7 mouse cellular contexts compared by ENCODE assay signal in genomic region chr19:42151990-42152389, GRCm38 (mm10). TPM values are rescaled to one million over a fixed set of nuclear protein-coding genes. Genes with fewer than 3 reads are reported as not detected.
DNase-seq lines count a peak whose midpoint lies in the region; ATAC-seq lines count a peak whose summit lies in the region.

No protein-coding gene starts in this region.

- no peak overlapping the region for H3K4me3 ChIP-seq in intestine, embryonic 14.5 days (ENCODE audit: low read depth, low read length)

- intact Hi-C loops in left cerebral cortex, postnatal 10 days (cut with DNase I), result no loop called here

- no peaks in the 10 kb centered on the region for H3K27me3 ChIP-seq in intestine, embryonic 14.5 days (replicated peaks; ENCODE audit: control insufficient read depth, insufficient read depth, low read length)

- no peak overlapping the region for H3K4me2 ChIP-seq in intestine, embryonic 14.5 days (ENCODE audit: low read length)

- peaks cover 30% of the 10 kb centered on the region for H3K4me1 ChIP-seq in intestine, embryonic 14.5 days (replicated peaks; ENCODE audit: control insufficient read depth, insufficient read depth, low read length)

- DNase-seq in adipocyte (ENCODE audit: low spot score), result peak; percentile 97
- peak; percentile 94 for DNase-seq in cerebellum, postnatal 14 days
- peak; percentile 81 to 84 for DNase-seq in frontal cortex, postnatal 25 days (ENCODE audit: low spot score in 2 of 2)
- peak; percentile 94 for DNase-seq in intestine, embryonic 14.5 days (ENCODE audit: low spot score)
- DNase-seq in left cerebral cortex, postnatal 10 days (ENCODE audit: extremely low spot score in 1 of 2, low spot score in 2 of 2), result peak; percentile 80 to 83
- DNase-seq in mesoderm, embryonic 11.5 days (ENCODE audit: low read depth, low spot score), result peak; percentile 89
- peak; percentile 49 to 81 for DNase-seq in spleen, adult 18-20 months

- peaks cover 10% of the 10 kb centered on the region for H3K36me3 ChIP-seq in intestine, embryonic 14.5 days (ENCODE audit: control insufficient read depth, insufficient read depth, low read length)

- ATAC-seq in intestine, embryonic 14.5 days (replicated peaks; ENCODE audit: low FRiP score, low TSS enrichment, low read depth), result no peak; the same call in 1 of the 2 replicates

- no peak overlapping the region for H3K9ac ChIP-seq in intestine, embryonic 14.5 days (ENCODE audit: low read length)

- H3K9me3 ChIP-seq in intestine, embryonic 14.5 days (ENCODE audit: control insufficient read depth, low read length), result no peaks in the 10 kb centered on the region

- WGBS in intestine, embryonic 14.5 days, result 5% methylated on average over 6 of the region's 6 CpGs

- no peak overlapping the region for H3K27ac ChIP-seq in intestine, embryonic 14.5 days (ENCODE audit: low read depth)

RNA-seq across cellular contexts. Expression of gene Marveld1, which starts 4.8 kb away (rescaled TPM):
- 10.1 and 10.3 TPM in 2 replicates for polyA plus RNA-seq in intestine, embryonic 14.5 days (2014; fragmentation: Nextera tagmentation; extraction: Ambion mirVana)
- total RNA-seq in left cerebral cortex, postnatal 10 days (2021), result 10 to 100 TPM; 11.7 to 13.5 TPM

RNA-seq across cellular contexts. Expression of gene Zfyve27, which starts 11.8 kb away (rescaled TPM):
- polyA plus RNA-seq in intestine, embryonic 14.5 days (2014; fragmentation: Nextera tagmentation; extraction: Ambion mirVana), result 17.5 TPM in 2 replicates
- total RNA-seq in left cerebral cortex, postnatal 10 days (2021), result 100 to 1,000 TPM in 1 of 2 experiments, 10 to 100 TPM in 1; 93.9 to 100 TPM

RNA-seq across cellular contexts. Expression of gene Avpi1, which starts 23.1 kb away (rescaled TPM):
- polyA plus RNA-seq in intestine, embryonic 14.5 days (2014; fragmentation: Nextera tagmentation; extraction: Ambion mirVana), result 33.6 and 35.2 TPM in 2 replicates
- total RNA-seq in left cerebral cortex, postnatal 10 days (2021), result 10 to 100 TPM; 20.6 to 21.4 TPM

RNA-seq across cellular contexts. Expression of gene Sfrp5, which starts 50.1 kb away (rescaled TPM):
- polyA plus RNA-seq in intestine, embryonic 14.5 days (2014; fragmentation: Nextera tagmentation; extraction: Ambion mirVana), result 16.2 and 46.3 TPM in 2 replicates
- total RNA-seq in left cerebral cortex, postnatal 10 days (2021), result under 1 TPM in 1 of 2 experiments, not detected in 1; 0.30 TPM
